Mouse (Mus musculus): ENCODE results near the gene Kif12.

Kif12 gene

GRCm38 (mm10) chr4:63158192-63158591 lies 13.7 kb downstream of the Kif12 start:
- DNase-seq (ENCODE audit: low spot score), result no peak

- DNase-seq (ENCODE audit: low spot score), result no peak
Observed at GRCm38 (mm10) chr4:63156726-63157634, 15.0 kb downstream of the Kif12 start.

- DNase-seq (ENCODE audit: low spot score), result no peak
Observed at GRCm38 (mm10) chr4:63155596-63155995, 16.3 kb downstream of the Kif12 start.

- DNase-seq (ENCODE audit: low spot score), result no peak
Observed at GRCm38 (mm10) chr4:63154699-63155098, 17.2 kb downstream of the Kif12 start, which contains the start of gene Ambp. Ambp (minus strand) TSS chr4:63154799.

- no peak for DNase-seq (ENCODE audit: low spot score)
Observed at GRCm38 (mm10) chr4:63154028-63154427, 17.9 kb downstream of the Kif12 start.

- DNase-seq (ENCODE audit: low spot score), result peak; percentile 14
Observed at GRCm38 (mm10) chr4:63151127-63151526, 20.8 kb downstream of the Kif12 start.

GRCm38 (mm10) chr4:63147268-63147667 lies 24.7 kb downstream of the Kif12 start:
- no peak for DNase-seq (ENCODE audit: low spot score)

GRCm38 (mm10) chr4:63129891-63130624 lies 41.9 kb downstream of the Kif12 start:
- DNase-seq (ENCODE audit: low spot score), result no peak

- no peak for DNase-seq (ENCODE audit: low spot score)
Observed at GRCm38 (mm10) chr4:63124861-63125466, 47.0 kb downstream of the Kif12 start.

- peak; percentile 82 for DNase-seq (ENCODE audit: low spot score)
Observed at GRCm38 (mm10) chr4:63118639-63119437, 53.1 kb downstream of the Kif12 start.

Data from layer of hippocampus, adult 11-12 months (tissue).